Mouse (Mus musculus) right cerebral cortex, postnatal 4 days (tissue): Measurements from ENCODE around the gene Myo18b.

Experiments
- DNase-seq: peaks from one replicate; pipeline ENCODE4 v3.0.0-alpha.2; 2022

Myo18b gene

DNA sequence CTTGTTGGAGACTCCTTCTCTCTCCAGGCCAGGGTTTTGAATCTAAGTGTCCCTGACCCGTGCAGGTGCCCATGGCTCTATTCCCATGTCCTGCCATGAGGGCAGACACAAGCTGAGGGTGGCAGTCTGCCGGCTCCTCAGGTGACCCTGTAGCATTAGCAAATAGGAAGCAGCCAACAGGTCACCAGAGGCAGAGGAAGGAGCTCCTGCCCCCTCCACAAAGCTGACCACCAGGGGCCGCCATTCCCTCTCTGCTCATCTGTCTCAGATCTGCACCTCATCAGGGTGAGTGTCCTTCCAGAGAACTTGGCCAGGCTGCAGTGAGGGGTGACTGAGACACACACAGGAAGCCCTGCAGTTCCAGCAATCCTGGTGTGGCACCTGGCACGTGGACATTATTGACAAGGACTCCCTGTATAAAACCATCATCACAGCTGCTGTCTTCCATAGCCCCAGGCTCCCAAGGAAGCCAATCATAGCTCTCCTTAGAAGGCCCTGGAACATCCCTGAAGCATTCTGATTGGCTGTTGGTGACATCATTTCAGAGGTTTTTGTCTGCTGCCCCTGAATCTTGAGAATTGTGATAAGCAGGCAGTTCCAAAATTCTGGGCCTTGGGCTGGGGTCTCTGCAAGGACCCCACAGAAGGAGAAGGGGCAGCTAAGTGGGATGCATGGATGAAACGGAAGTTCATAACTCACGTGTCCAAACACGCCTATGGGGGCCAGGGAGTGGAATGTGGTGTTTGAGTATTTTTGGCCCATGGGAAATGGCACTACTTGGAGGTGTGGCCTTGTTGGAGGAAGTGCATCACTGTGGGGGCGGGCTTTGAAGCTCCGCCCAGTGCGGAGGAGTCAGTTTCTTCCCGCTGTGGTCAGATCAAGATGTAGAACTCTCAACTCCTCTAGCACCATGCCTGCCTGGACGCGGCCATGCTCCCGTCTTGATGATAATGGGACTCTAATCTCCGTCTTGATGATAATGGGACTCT is 104.1 kb downstream of the Myo18b start:
- DNase-seq = no peak

DNA sequence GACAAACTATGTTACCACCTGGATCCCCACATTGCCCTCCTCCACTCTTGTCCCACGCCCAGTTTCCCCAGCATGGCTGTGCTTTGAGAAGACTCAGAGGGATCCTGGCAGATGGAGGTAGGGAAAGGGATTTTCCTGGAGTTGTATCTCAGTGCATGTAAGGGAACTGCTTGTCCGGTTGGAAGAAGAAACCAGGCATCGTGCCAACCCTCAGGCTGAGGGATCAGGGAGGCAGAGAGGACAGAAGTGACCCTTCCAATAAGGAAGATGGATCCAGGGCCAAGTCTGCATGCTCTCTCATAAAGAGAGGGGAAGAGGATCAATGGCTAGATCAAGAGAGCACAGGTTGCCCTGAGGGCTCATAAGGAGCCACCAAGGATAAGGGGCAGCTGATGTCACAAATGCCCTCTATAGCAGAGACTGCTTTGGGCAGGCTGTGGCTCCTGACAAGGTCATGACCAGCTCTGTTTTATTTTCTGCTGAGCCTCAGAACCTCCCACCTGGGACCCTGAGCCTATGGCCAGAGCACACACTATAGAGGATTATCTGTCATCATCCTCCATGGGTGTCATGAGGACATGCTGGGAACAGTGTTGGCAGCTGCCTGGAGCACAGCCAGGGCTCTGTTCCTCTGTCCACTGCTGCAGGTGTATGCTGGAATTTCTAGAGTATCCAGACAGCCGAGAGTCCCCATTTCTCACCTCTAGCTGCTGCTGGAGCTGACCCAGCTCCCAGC is 105.6 kb downstream of the Myo18b start:
- DNase-seq = no peak

- no peak for DNase-seq
Observed at GRCm38 (mm10) chr5:112788441-112788840, 107.7 kb downstream of the Myo18b start.

- DNase-seq = no peak
Observed at GRCm38 (mm10) chr5:112786788-112787187, 109.4 kb downstream of the Myo18b start.

GRCm38 (mm10) chr5:112786031-112786430 is 110.1 kb downstream of the Myo18b start:
- no peak for DNase-seq

DNA sequence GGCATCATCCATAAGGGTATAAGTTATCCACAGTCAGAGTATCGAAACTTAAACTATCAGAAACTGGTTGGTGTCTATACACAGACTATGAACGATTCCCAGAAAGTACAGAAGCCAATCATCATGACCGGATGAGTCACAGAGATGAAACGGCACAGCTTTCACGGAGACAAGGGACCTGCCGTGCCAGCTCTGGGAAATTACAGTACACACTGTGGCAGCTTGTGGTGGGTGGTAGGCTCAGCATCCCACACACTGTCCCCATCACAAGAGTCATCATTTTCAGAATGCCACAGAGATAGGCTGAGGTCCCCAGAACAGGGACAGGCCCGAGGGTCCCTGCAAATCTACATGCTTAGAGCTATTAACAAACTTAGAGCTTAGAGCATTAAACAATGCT is 114.4 kb downstream of the Myo18b start:
- DNase-seq = no peak

GRCm38 (mm10) chr5:112781231-112781630 is 114.9 kb downstream of the Myo18b start:
- DNase-seq = no peak

GRCm38 (mm10) chr5:112780383-112780782 is 115.8 kb downstream of the Myo18b start:
- peak; percentile 52 for DNase-seq

- no peak for DNase-seq
Observed at GRCm38 (mm10) chr5:112776781-112777405, 119.3 kb downstream of the Myo18b start.

DNA sequence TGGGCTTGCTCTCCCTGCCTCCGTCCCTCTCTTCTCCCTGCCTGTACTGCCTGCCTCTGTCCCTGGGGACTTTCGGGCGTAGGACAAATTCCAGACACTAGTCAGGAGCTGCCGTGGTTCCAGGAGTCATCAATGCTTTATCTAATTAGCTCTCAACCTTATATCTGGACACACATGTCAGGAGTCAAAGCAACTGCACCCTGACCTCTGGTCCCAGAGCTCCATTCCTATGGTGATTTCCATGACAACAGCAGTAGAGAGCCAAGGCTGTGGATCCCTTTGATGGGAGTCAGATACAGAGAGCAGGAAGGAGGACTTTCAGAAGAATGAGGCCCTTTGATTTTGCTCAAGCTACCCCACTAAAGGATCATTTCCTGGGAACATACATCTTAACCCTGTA is 122.7 kb downstream of the Myo18b start:
- no peak for DNase-seq

DNA sequence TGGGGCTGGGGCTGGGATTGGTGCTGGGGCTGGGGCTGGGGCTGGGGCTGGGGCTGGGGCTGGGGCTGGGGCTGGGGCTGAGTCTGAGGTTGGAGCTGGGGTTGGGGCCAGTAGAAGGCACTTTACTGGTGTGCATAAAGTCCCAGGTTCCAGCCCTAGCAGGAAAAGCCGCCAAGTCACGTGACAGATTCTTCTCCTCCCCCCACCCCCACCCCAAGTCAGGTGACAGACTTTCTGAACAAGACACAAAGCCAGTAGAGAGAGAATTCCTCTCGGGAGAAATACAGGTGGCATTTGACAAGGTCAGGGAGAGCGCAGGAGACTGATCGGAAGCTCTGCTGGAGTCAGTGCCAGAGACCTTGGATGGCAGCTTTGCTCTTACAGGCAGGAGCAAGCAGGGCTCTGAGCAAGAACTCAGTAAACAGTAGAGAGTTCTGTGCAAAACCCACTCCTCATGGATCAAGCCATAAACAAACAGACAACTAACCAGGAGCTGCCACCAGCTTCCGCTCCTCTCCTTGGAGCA is 124.7 kb downstream of the Myo18b start:
- DNase-seq = no peak

DNA sequence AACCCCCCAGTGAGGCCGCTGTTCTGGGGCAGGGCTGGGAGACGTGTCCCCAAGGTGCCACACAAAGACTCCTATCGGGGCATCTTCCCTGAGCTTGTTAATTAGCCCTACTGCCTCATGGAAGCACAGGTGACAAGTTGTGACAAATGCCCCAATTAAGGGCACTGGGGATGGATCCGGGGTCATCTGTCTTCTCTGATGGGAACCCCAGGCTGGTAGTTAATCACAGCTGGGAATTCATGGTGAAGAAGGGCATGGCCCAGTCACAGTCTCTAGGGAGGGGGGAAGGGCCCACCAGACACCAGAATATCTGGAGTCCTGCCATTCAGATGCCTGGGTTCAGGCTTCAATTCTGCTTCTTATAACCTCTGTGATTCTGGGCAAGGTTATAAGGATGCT is 126.4 kb downstream of the Myo18b start:
- DNase-seq = no peak

- no peak for DNase-seq
Observed at GRCm38 (mm10) chr5:112769020-112769720, 127.0 kb downstream of the Myo18b start.

- DNase-seq = no peak
Observed at GRCm38 (mm10) chr5:112768556-112768955, 127.6 kb downstream of the Myo18b start.

DNA sequence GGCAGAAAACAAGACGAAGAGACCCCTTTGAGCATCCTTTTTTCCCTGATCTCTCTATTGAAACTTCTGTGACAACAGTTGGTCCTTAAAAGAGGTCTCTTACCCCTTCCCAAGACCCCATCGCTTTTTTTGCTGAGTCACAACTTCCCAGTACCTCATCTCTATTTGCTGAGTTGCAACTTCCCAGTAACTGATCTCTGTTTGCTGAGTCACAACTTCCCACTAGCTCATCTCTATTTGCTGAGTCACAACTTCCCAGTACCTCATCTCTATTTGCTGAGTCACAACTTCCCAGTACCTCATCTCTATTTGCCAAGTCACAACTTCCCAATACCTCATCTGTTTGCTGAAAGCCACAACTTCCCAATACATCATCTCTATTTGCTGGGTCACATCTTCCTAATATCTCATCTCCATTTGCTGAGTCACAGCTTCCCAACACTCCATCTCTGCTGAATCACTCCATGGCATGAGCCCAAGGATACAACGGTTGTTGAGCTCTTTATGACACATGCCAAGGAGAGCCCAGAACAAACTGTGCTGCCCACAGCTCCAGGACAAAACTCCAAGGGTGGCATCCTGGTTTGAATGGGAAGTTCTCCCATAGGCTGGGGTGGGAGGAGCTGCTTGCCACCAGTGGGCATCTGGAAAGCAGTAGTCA is 134.6 kb downstream of the Myo18b start:
- DNase-seq = no peak

DNA sequence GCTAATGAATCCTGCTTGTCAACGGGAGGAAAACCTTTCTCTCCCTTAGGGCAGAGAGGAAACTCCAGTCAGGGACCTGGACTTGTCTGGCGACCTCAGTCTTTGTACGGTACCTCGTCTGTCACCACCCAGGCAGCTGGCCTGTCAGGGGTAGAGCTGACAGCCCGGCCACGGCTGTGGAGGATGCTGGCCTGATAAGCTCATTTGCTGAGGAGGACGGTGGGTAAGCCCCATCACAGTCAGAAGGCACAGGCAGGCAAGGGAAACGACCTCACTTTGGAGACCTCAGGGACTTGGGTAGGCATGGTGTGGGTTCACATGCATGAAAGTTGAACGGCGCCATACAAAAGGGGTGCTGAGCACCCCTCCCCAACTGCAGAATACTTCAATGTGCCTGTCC is 140.6 kb downstream of the Myo18b start:
- no peak for DNase-seq

- DNase-seq = no peak
Observed at GRCm38 (mm10) chr5:112749634-112750033, 146.5 kb downstream of the Myo18b start.

- DNase-seq = no peak
Observed at GRCm38 (mm10) chr5:112748001-112748719, 148.0 kb downstream of the Myo18b start.

DNA sequence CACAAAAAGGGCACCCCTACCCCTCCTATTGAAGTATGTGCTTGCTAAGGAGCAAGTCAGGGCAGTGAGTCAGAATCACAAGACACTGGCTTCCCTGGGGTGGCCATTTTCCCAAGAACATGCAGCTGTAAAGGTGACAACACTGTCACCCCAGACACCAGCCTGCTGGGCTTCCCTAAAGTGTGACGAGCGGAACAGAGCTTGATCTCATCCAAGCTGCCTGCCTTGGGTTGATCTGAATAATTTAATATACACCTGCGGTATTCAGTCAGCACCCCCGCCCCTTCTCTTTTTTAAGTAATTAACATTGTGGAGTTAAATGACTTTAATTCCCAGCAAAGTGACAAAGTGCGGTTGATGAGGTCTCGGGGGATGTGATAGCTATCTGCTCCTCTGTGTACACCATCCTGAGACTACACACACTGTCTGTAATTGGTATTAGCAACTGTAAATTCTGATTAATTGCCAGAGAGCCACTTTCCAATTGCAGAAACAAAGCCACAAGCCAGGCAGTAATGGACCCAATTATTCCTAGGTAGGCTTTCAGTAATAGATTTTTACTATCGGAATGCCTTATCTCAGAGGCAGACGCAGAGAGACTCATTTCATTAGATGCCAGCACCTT is 148.7 kb downstream of the Myo18b start:
- no peak for DNase-seq

GRCm38 (mm10) chr5:112745176-112745575 is 151.0 kb downstream of the Myo18b start:
- DNase-seq = no peak

GRCm38 (mm10) chr5:112744571-112744970 is 151.6 kb downstream of the Myo18b start:
- DNase-seq = no peak
